Mouse (Mus musculus) liver, adult 2 months (tissue): ENCODE data around the gene Csnk1e.

Experiments used
- CTCF ChIP-seq: fragments of 200-500 bp; IDR thresholded peaks from 2 replicates; pipeline ENCODE4 v1.5.1; 2011; ENCODE audit warnings: low read depth, low read length, control low read depth
- POLR2A ChIP-seq: fragments of 200-500 bp; IDR thresholded peaks from 2 replicates; pipeline ENCODE4 v1.6.1; 2011; ENCODE audit warnings: low read length, control low read depth; ENCODE audit not compliant: insufficient read depth; ENCODE audit errors: extremely low read depth

- TF ChIP-seq POLR2A (no peak), CTCF (no peak)
These were observed 86.4 kb downstream of the Csnk1e start for GRCm38 (mm10) chr15:79368861-79369440.
